ENCODE assay signal across 9 mouse cellular contexts in the genomic region with DNA sequence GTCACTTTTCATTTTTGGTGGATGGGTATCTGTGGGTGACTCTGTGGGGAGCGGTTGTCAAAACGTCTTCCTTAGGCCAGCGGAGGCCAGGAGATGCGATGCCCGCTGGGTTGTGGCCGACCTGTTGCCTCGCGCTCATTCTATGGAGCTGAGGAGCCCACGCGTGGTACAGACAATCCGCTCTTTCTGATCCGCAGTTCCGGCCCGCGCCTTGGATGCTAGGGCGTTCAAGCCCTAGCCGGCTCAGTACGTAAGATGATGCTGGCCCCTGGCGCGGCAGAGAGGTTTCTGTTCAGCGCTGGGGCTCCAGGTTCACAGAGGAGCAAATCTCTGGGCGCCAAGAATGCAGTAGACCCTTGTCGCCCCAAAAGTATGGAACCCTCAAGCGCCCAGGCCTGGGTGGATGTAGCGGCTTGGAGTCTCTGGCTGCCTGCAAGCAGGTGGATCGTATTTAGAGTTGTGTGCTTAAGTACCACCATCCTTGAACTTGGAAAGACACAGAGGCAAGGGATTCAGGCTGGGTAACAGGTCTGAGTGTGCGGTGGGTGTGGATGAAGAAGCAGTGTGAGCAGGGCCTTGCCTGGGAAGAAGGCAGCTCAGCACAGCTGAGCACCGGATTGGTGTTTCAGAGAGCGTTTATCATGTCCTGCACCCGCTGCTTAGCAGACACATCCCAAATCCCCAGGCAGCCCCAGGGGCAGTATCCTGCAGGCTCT. TPM values are rescaled to one million over a fixed set of nuclear protein-coding genes. Genes with fewer than 3 reads are reported as not detected.
DNase-seq lines count a peak whose midpoint lies in the region; ATAC-seq and TF ChIP-seq lines count a peak whose summit lies in the region.
"Had no signal": no experiment of that assay in that cellular context is flagged by ENCODE, and none has a peak within 500 bp of the region (broad histone marks: within the 10 kb centered on the region; RNA-seq: fewer than 3 reads in every experiment).

No protein-coding gene starts in this region.

- peak overlapping the region; percentile 54 for H3K9ac ChIP-seq in intestine, embryonic 15.5 days
- H3K9ac ChIP-seq in stomach, embryonic 14.5 days (replicated peaks; ENCODE audit: low read depth, low read length) = peak overlapping the region; percentile 45; the same call in 1 of the 2 replicates

- no peak for TF ChIP-seq CTCF in left cerebral cortex, adult 2 months (IDR thresholded peaks at IDR 0.05)

- peak overlapping the region; percentile 52 for H3K4me3 ChIP-seq in left cerebral cortex, adult 2 months
- H3K4me3 ChIP-seq in embryonic facial prominence, embryonic 10.5 days = peak overlapping the region; percentile 77
- peak overlapping the region; percentile 56 for H3K4me3 ChIP-seq in intestine, embryonic 15.5 days (replicated peaks)
- H3K4me3 ChIP-seq in stomach, embryonic 14.5 days (ENCODE audit: low read depth, low read length) = peak overlapping the region; percentile 52

- intact Hi-C loops in left cerebral cortex, adult 2 months (cut with DNase I) = loop anchor here (5.0 kb wide), 1 partner anchor 70 kb away; no protein-coding TSS in a partner anchor
- intact Hi-C loops in left cerebral cortex, postnatal 36 days (cut with DNase I) = no loop called here

- no peak overlapping the region for H3K27ac ChIP-seq in left cerebral cortex, adult 2 months
- H3K27ac ChIP-seq in embryonic facial prominence, embryonic 10.5 days (replicated peaks) = peak overlapping the region; percentile 95
- H3K27ac ChIP-seq in intestine, embryonic 15.5 days = no peak overlapping the region
- 0 out of 2 replicates have a peak overlapping the region, but pooled peaks have one; percentile 29 for H3K27ac ChIP-seq in stomach, embryonic 14.5 days (ENCODE audit: low read length)

- peaks cover 66% of the 10 kb centered on the region for H3K4me1 ChIP-seq in embryonic facial prominence, embryonic 10.5 days
- peaks cover 9% of the 10 kb centered on the region; the same call in 1 of the 2 replicates for H3K4me1 ChIP-seq in intestine, embryonic 15.5 days (replicated peaks)
- peaks cover 7% of the 10 kb centered on the region; the same call in 1 of the 2 replicates for H3K4me1 ChIP-seq in stomach, embryonic 14.5 days (ENCODE audit: control insufficient read depth, insufficient read depth, low read length)

- DNase-seq in left cerebral cortex, adult 2 months (ENCODE audit: extremely low spot score in 1 of 2, low spot score in 2 of 2) = no peak
- no peak for DNase-seq in left cerebral cortex, postnatal 36 days (ENCODE audit: low spot score in 2 of 2)
- peak; percentile 58 for DNase-seq in embryonic facial prominence, embryonic 10.5 days (ENCODE audit: low spot score)
- no peak for DNase-seq in cerebellum, postnatal 14 days
- no peak for DNase-seq in adrenal gland, postnatal 36 days
- DNase-seq in frontal cortex, postnatal 10 days (ENCODE audit: low spot score in 2 of 2) = no peak

- H3K27me3 ChIP-seq in embryonic facial prominence, embryonic 10.5 days (replicated peaks; ENCODE audit: low read depth, poor library complexity, severe bottlenecking) = peaks cover 77% of the 10 kb centered on the region
- H3K27me3 ChIP-seq in intestine, embryonic 15.5 days (replicated peaks) = peaks cover 38% of the 10 kb centered on the region
- H3K27me3 ChIP-seq in stomach, embryonic 14.5 days (ENCODE audit: control insufficient read depth, insufficient read depth, low read length) = peaks cover 20% of the 10 kb centered on the region; the same call in 1 of the 2 replicates

- ATAC-seq in intestine, embryonic 15.5 days = no peak
- no peak for ATAC-seq in stomach, embryonic 14.5 days (ENCODE audit: insufficient number of reproducible peaks, insufficient read depth, low FRiP score, low read depth)
- ATAC-seq: activated CD4-positive, CD25-positive, alpha-beta regulatory T cell, adult 4 months had no signal

- WGBS in embryonic facial prominence, embryonic 10.5 days = 5% methylated on average over 30 of the region's 30 CpGs
- 5% methylated on average over 30 of the region's 30 CpGs for WGBS in intestine, embryonic 15.5 days
- 7% methylated on average over 30 of the region's 30 CpGs for WGBS in stomach, embryonic 14.5 days

- H3K9me3 ChIP-seq in embryonic facial prominence, embryonic 10.5 days = no peaks in the 10 kb centered on the region
- no peaks in the 10 kb centered on the region for H3K9me3 ChIP-seq in intestine, embryonic 15.5 days
- no peaks in the 10 kb centered on the region for H3K9me3 ChIP-seq in stomach, embryonic 14.5 days (ENCODE audit: control insufficient read depth, low read depth, low read length)

- H3K4me2 ChIP-seq in intestine, embryonic 15.5 days (replicated peaks) = peak overlapping the region; percentile 93
- H3K4me2 ChIP-seq in stomach, embryonic 14.5 days (replicated peaks; ENCODE audit: low read depth, low read length) = peak overlapping the region; percentile 89

- 0 out of 2 replicates have a peak, but pooled peaks cover 7% of the 10 kb centered on the region for H3K36me3 ChIP-seq in embryonic facial prominence, embryonic 10.5 days (replicated peaks)
- H3K36me3 ChIP-seq in intestine, embryonic 15.5 days = no peaks in the 10 kb centered on the region
- H3K36me3 ChIP-seq in stomach, embryonic 14.5 days (ENCODE audit: control insufficient read depth, insufficient read depth, low read length) = no peaks in the 10 kb centered on the region

RNA-seq across cellular contexts. Expression of a gene that starts 1.3 kb away (rescaled TPM):
- total RNA-seq in left cerebral cortex, adult 2 months (2021) = 1 to 10 TPM; 1.2 to 1.3 TPM
- total RNA-seq in left cerebral cortex, postnatal 36 days (2021) = 1 to 10 TPM; 1.3 to 2.4 TPM
- 53.8 and 55.3 TPM in 2 replicates for polyA plus RNA-seq in embryonic facial prominence, embryonic 10.5 days (2016; fragmentation: Nextera tagmentation; extraction: Ambion mirVana)
- 4.8 and 5.8 TPM in 2 replicates for polyA plus RNA-seq in intestine, embryonic 15.5 days (2015; fragmentation: Nextera tagmentation; extraction: Ambion mirVana)
- 10.7 and 11.9 TPM in 2 replicates for polyA plus RNA-seq in stomach, embryonic 14.5 days (2014; fragmentation: Nextera tagmentation; extraction: Ambion mirVana)
- 1 to 10 TPM; 2.5 to 4.0 TPM for total RNA-seq in adrenal gland, postnatal 36 days (2021)
- polyA plus RNA-seq: activated CD4-positive, CD25-positive, alpha-beta regulatory T cell, adult 4 months had no signal

Comparison
In these comparisons a context has a peak if more than half of its experiments do, and no peak if none do; other contexts are left out.
1. H3K27ac ChIP-seq: peak in embryonic facial prominence, embryonic 10.5 days (single experiment) and stomach, embryonic 14.5 days (single experiment); none in left cerebral cortex, adult 2 months (single experiment) and intestine, embryonic 15.5 days (single experiment).
2. Peak in every context shown above with its lines, with median percentiles within 50 percentile points of each other: H3K4me3 ChIP-seq.